Mouse (Mus musculus) lung, embryonic 16.5 days (tissue): ENCODE results near the gene Stx18. TPM values are rescaled to one million over a fixed set of nuclear protein-coding genes. Genes with fewer than 3 reads are reported as not detected.

Experiments used
- ATAC-seq: fragments of 200-750 bp; cut with Nextera tagmentation; 2 replicates; pipeline ENCODE4 v1.8.0; 2017; ENCODE audit warnings: low read depth, mild to moderate bottlenecking, moderate library complexity
- H3K27ac ChIP-seq: fragments of 300-500 bp; sonication (generic); 2 replicates; pipeline ENCODE4 v1.5.1; 2014; ENCODE audit warnings: mild to moderate bottlenecking, control low read depth, low read length
- H3K27me3 ChIP-seq: fragments of 300-500 bp; sonication (generic); 2 replicates; pipeline ENCODE4 v1.6.1; 2014; ENCODE audit warnings: low read depth, low read length, mixed read lengths; ENCODE audit not compliant: control insufficient read depth, insufficient read depth
- H3K36me3 ChIP-seq: fragments of 300-500 bp; sonication (generic); 2 replicates; pipeline ENCODE4 v1.6.1; 2014; ENCODE audit warnings: low read length; ENCODE audit not compliant: control insufficient read depth, insufficient read depth
- H3K4me1 ChIP-seq: fragments of 300-500 bp; sonication (generic); replicated peaks from 2 replicates; pipeline ENCODE4 v1.6.1; 2014; ENCODE audit warnings: low read length, mixed read lengths; ENCODE audit not compliant: control insufficient read depth, insufficient read depth
- H3K4me2 ChIP-seq: fragments of 300-500 bp; sonication (generic); 2 replicates; pipeline ENCODE4 v1.6.1; 2014; ENCODE audit warnings: low read depth, low read length, control low read depth
- H3K4me3 ChIP-seq: fragments of 300-500 bp; sonication (generic); 2 replicates; pipeline ENCODE4 v1.5.1; 2014; ENCODE audit warnings: mild to moderate bottlenecking, low read length, control low read depth
- H3K9ac ChIP-seq: fragments of 300-500 bp; sonication (generic); 2 replicates; pipeline ENCODE4 v1.6.1; 2014; ENCODE audit warnings: low read length, control low read depth
- H3K9me3 ChIP-seq: fragments of 300-500 bp; sonication (generic); 2 replicates; pipeline ENCODE4 v1.6.1; 2016; ENCODE audit warnings: low read length; ENCODE audit not compliant: control insufficient read depth
- WGBS: fragments of 180-500 bp; shearing (Covaris S2); extraction: QIAGEN DNeasy Blood & Tissue Kit; methylation state at CpG from one replicate; pipeline ENCODE4 v1.1.7; 2014; 5-methylcytosine and 5-hydroxymethylcytosine counted together
- polyA plus RNA-seq: library from polyadenylated mRNA; unstranded; fragments of >200 nt; fragmentation: Nextera tagmentation; extraction: Ambion mirVana; gene quantifications from 2 replicates; pipeline ENCODE4 v1.2.1, GENCODE M21; 2015

The Stx18 gene
- polyA plus RNA-seq, 1 experiment from 2014 or later: 40.4 TPM

DNA sequence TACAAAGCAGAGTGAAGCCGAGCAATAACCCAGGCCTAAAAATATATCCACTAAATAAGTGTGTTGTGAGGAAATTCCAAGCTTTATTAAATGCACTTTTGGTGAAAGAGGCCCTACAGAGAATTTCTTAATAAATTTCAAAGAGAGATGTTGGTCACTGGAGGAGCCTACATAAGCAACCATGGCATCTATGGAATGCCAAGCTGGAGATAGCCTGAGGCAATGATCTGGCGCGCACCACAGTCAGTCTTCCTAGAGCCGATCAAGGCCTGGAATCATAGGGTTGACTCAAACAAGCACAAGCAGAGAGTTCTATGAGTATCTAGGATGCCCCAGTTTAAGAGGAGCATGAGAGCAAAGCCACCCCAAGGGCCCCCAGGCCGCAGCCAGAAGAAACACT, 10.9 kb upstream of the Stx18 start:
- no peak for ATAC-seq
- 81% methylated on average over 5 of the region's 5 CpGs for WGBS

DNA sequence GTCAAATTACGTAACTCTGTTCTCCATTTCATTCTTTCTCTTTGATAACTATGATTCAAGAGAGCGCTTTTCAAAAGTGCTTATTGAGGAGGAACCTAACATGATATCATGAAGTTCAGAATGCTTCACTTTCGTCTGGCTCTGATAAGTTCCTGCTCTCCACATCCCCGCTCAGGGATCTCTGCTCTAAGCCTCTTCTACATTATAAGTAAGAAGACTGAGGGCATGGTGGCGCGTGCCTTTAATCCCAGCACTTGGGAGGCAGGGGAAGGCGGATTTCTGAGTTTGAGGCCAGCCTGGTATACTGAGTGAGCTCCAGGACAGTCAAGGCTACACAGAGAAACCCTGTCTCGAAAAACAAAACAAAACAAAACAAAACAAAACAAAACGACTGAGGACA, 268 bp upstream of the Stx18 start:
- H3K27me3 ChIP-seq: no peaks in the 10 kb centered on the region
- H3K9me3 ChIP-seq: no peaks in the 10 kb centered on the region
- peak overlapping the region; percentile 93 for H3K9ac ChIP-seq
- peak overlapping the region; percentile 74 for H3K4me2 ChIP-seq
- 13% methylated on average over 9 of the region's 9 CpGs for WGBS
- no peak overlapping the region for H3K27ac ChIP-seq
- ATAC-seq: 0 out of 2 replicates have a peak, but pooled peaks have one; percentile 3
- peak overlapping the region; percentile 91 for H3K4me3 ChIP-seq
- H3K36me3 ChIP-seq: 0 out of 2 replicates have a peak, but pooled peaks cover 3% of the 10 kb centered on the region
- peaks cover 9% of the 10 kb centered on the region; the same call in 1 of the 2 replicates for H3K4me1 ChIP-seq

More for the DNA sequence above, 10.9 kb upstream of the Stx18 start:
- H3K27ac ChIP-seq: no peak overlapping the region
- H3K4me2 ChIP-seq: no peak overlapping the region
- no peaks in the 10 kb centered on the region for H3K27me3 ChIP-seq
- H3K9me3 ChIP-seq: no peaks in the 10 kb centered on the region
- no peak overlapping the region for H3K9ac ChIP-seq
- H3K36me3 ChIP-seq: no peaks in the 10 kb centered on the region
- no peaks in the 10 kb centered on the region for H3K4me1 ChIP-seq
- H3K4me3 ChIP-seq: no peak overlapping the region

DNA sequence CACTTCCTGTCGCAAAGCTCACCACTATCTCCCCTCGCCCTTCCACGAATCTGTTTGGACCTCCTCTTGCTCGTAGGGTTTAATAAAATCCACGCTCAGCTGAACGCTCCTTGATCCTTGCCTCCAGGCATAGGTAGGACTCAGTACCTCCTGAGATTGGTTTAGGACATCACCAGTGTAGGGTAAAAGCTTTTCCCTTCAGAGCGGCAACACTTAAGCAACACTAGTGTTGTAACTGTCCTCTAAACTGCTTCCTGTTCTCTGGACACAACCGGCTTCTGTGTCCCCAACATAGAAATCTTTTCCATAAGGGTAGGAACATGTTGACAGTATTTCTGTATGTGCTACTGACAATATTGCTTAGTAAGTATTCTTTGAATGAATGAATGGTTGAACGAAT, 1.3 kb downstream of the Stx18 start:
- peak; percentile 3; the same call in 1 of the 2 replicates for ATAC-seq
- WGBS: 22% methylated on average over 9 of the region's 9 CpGs
- peak overlapping the region; percentile 91 for H3K4me3 ChIP-seq

DNA sequence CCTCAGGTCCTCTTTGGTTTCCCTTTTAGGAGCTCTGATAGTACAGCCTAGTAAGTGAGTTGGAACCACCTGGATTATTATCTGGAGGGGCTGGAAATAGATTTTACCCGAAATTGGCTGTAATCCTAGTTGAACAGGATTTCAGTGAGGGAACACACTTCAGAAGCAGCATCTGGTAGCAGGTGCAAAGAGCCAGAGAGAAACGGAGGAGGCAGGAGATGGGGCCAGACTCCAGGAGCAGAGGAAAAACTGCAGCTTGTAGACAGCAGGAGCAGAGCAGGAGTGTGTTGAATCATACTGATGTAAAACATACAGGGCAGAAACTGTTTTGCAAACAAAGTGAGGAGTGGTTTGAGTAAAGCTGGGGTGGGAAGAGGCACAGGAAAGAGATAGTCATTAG, 6.4 kb downstream of the Stx18 start:
- Histone ChIP-seq H3K9ac (no peak overlapping the region), H3K36me3 (0 out of 2 replicates have a peak, but pooled peaks cover 3% of the 10 kb centered on the region), H3K4me2 (no peak overlapping the region), H3K4me3 (no peak overlapping the region), H3K27me3 (no peaks in the 10 kb centered on the region), H3K9me3 (no peaks in the 10 kb centered on the region), H3K4me1 (peaks cover 4% of the 10 kb centered on the region; the same call in 1 of the 2 replicates), H3K27ac (no peak overlapping the region)
- no peak for ATAC-seq
- WGBS: 60% methylated on average over 2 of the region's 2 CpGs

More for the DNA sequence above, 1.3 kb downstream of the Stx18 start:
- 0 out of 2 replicates have a peak, but pooled peaks cover 3% of the 10 kb centered on the region for H3K36me3 ChIP-seq
- peaks cover 9% of the 10 kb centered on the region; the same call in 1 of the 2 replicates for H3K4me1 ChIP-seq
- H3K27me3 ChIP-seq: no peaks in the 10 kb centered on the region
- H3K27ac ChIP-seq: no peak overlapping the region
- peak overlapping the region; percentile 93 for H3K4me2 ChIP-seq
- H3K9me3 ChIP-seq: no peaks in the 10 kb centered on the region
- peak overlapping the region; percentile 93 for H3K9ac ChIP-seq

DNA sequence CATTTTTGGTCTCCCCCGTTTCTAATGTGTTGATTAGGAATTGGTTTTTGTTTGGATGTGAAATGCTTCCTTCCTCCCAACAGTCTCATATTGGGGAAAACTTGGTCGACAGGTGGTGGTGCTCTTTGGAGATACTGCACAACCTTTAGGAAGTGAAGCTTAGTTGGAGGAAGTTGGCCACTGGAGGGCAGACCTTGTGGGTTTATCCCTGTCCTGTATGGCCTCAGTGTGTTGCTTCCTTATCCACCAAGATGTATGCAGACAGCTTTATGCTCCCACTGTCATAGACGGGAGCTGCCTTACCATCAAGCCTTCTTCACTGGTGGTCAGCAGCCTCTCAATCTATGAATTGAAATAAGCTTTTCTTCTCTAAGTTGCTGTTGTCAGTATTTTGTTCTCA, 9.6 kb downstream of the Stx18 start:
- no peaks in the 10 kb centered on the region for H3K4me1 ChIP-seq
- no peaks in the 10 kb centered on the region for H3K36me3 ChIP-seq
- no peak overlapping the region for H3K4me2 ChIP-seq
- no peak overlapping the region for H3K9ac ChIP-seq
- H3K9me3 ChIP-seq: no peaks in the 10 kb centered on the region
- ATAC-seq: no peak
- H3K4me3 ChIP-seq: no peak overlapping the region
- no peaks in the 10 kb centered on the region for H3K27me3 ChIP-seq
- 39% methylated on average over 3 of the region's 3 CpGs for WGBS
- H3K27ac ChIP-seq: no peak overlapping the region

DNA sequence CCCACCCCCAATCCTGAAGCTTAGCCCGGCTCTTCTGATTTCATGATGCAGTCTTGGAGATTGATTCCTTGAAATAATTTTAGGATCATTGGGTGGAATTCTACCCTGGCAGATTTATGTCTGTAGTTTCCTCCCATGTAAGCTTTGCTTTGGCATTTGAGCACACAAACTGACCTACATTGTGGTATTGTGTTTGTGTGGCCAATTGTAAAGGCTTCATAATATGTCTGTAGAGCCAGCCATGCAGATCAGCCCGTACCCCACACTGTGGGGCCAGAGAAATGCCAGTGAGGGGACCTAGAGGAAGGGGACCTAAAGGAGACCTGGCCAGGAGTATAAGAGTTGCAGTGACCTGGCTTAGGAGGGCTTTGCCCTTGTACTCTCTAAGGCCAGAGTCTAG, 22.5 kb downstream of the Stx18 start:
- Histone ChIP-seq H3K4me1 (no peaks in the 10 kb centered on the region; the same call in 1 of the 2 replicates), H3K4me2 (no peak overlapping the region), H3K4me3 (no peak overlapping the region), H3K9ac (no peak overlapping the region), H3K27me3 (no peaks in the 10 kb centered on the region), H3K36me3 (no peaks in the 10 kb centered on the region), H3K9me3 (no peaks in the 10 kb centered on the region), H3K27ac (no peak overlapping the region)
- no peak for ATAC-seq
- WGBS: 58% methylated on average over 2 of the region's 2 CpGs

DNA sequence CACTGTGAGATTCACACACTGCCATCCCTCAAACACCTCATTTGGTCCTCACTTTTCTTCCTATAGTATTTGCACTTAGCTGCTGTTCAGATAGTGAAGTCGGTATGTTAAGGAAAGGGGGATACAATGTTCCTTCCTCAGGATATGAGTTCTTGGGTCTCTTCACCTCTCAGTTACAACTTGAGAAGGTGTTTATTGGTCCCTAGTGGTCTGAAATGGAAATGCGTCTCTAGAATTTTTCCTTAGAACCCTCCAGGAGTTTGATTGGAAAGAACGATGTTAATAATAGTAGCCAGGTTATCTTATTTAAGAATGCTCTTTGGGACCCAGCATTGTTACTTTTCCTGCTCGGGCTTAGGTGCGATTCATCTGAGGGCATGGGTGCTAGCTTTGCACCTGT, 24.2 kb downstream of the Stx18 start:
- Histone ChIP-seq H3K4me3 (no peak overlapping the region), H3K9ac (no peak overlapping the region), H3K27ac (no peak overlapping the region), H3K4me2 (no peak overlapping the region), H3K36me3 (no peaks in the 10 kb centered on the region), H3K27me3 (no peaks in the 10 kb centered on the region), H3K9me3 (no peaks in the 10 kb centered on the region), H3K4me1 (no peaks in the 10 kb centered on the region; the same call in 1 of the 2 replicates)
- ATAC-seq: no peak
- 25% methylated on average over 5 of the region's 5 CpGs for WGBS

DNA sequence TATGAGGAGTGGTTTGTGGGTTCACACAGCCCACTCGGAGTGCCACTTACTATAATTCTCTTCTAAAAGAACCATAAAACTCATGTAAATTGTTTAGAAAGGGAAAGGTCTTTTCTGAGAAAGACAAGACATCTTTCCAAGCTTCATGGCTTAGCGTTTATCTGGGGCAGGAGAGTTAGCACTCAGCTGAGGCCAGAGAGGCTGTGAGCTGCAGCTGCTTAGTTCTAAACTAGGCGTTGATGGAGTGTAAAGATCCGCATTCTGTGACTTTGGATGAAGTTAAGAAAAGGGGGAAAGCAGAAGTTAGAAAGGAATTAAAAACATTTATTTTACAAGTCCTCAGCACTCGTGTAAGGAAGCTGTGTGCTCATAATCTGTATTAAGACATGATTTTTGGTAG, 24.8 kb downstream of the Stx18 start:
- H3K9me3 ChIP-seq: no peaks in the 10 kb centered on the region
- H3K4me3 ChIP-seq: no peak overlapping the region
- no peaks in the 10 kb centered on the region for H3K27me3 ChIP-seq
- 51% methylated on average over 5 of the region's 5 CpGs for WGBS
- no peak overlapping the region for H3K27ac ChIP-seq
- H3K9ac ChIP-seq: no peak overlapping the region
- H3K4me2 ChIP-seq: no peak overlapping the region
- no peaks in the 10 kb centered on the region; the same call in 1 of the 2 replicates for H3K4me1 ChIP-seq
- H3K36me3 ChIP-seq: no peaks in the 10 kb centered on the region
- ATAC-seq: no peak

DNA sequence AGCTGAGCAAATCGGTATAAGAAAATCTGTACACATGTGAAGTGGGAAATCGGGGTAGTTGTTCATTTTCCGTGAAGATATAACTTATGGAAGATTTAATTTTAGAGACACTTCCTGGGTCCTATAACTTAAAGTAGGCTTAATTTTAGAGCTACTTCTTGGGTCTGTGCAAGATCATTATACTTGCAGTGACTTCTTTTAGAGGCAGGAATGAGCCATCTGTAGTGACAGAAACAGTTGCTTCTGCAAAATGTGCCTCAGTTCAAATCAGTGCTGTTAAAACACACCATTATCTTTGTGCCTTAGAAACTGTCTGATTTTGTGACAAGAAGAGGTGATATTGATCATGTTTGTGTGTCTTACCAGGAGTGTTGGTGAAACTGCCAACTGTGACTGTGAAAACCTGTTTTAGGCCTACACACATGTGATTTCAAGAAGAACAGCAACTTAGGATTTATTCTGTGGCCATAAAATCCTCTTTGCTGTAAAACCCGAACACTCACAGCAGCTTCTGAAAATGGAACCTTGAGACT, 25.6 kb downstream of the Stx18 start:
- Histone ChIP-seq H3K4me3 (no peak overlapping the region), H3K4me2 (no peak overlapping the region), H3K9me3 (no peaks in the 10 kb centered on the region), H3K9ac (no peak overlapping the region), H3K27ac (no peak overlapping the region), H3K36me3 (no peaks in the 10 kb centered on the region), H3K4me1 (no peaks in the 10 kb centered on the region; the same call in 1 of the 2 replicates), H3K27me3 (no peaks in the 10 kb centered on the region)
- ATAC-seq: no peak
- WGBS: 87% methylated on average over 4 of the region's 4 CpGs
